Mouse (Mus musculus): Measurements from ENCODE around the gene Ndrg3.

DNA sequence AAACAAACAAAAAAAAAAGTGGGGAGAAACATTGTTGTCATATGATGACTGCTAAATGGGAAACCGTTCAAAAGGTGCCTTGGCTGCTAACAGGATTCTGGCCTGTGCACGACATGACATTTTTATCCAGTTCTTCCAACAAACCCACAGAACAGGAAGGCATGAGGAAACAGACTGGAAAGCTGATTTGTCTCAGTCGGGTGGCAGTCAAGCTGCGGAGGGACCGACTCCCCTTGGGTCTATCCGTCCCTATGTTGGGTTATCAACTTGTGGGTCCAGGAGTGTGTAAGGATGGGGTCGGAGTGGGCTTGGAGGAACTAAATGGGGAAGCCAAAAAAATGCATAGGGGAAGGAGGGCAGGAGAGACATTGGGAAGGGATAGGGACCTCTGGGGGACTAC lies 49.6 kb upstream of the Ndrg3 start:
- TF ChIP-seq EP300 (optimal IDR thresholded peaks at IDR 0.05) (no peak), CTCF (IDR thresholded peaks at IDR 0.05; ENCODE audit: low read depth) (no peak)

Measured in stomach, postnatal 0 days (tissue).